Mouse (Mus musculus) left cerebral cortex, adult 2 months (tissue): Measurements from ENCODE around the gene Efnb2. TPM values are rescaled to one million over a fixed set of nuclear protein-coding genes. Genes with fewer than 3 reads are reported as not detected.

Source experiments
- DNase-seq, 2 experiments: peaks; one replicate each; pipeline ENCODE4 v3.0.0; 2021 to 2022; ENCODE audit warnings: low spot score in 2 of 2, mixed read lengths in 1 of 2; ENCODE audit errors: extremely low spot score in 1 of 2
- H3K27ac ChIP-seq: fragments of 200-600 bp; 2 replicates; pipeline ENCODE4 v1.8.1; 2022
- H3K4me3 ChIP-seq: fragments of 200-600 bp; 2 replicates; pipeline ENCODE4 v1.8.1; 2022
- CTCF ChIP-seq: fragments of 200-600 bp; IDR thresholded peaks from 2 replicates; pipeline ENCODE4 v1.8.1; 2022; ENCODE audit warnings: antibody characterized with exemption, mild to moderate bottlenecking, moderate library complexity
- intact Hi-C: fragments of 180-260 bp; cut with DNase I; formaldehyde crosslinking; loops from one replicate; pipeline ENCODE4 v1.15.1; 2025
- total RNA-seq, 2 experiments: library from RNA; stranded (reverse); gene quantifications; 2 replicates each; pipeline ENCODE4 v1.2.3; 2021

Gene Efnb2
- total RNA-seq, 2 experiments from 2014 or later = 61.3 to 62.8 TPM

DNA sequence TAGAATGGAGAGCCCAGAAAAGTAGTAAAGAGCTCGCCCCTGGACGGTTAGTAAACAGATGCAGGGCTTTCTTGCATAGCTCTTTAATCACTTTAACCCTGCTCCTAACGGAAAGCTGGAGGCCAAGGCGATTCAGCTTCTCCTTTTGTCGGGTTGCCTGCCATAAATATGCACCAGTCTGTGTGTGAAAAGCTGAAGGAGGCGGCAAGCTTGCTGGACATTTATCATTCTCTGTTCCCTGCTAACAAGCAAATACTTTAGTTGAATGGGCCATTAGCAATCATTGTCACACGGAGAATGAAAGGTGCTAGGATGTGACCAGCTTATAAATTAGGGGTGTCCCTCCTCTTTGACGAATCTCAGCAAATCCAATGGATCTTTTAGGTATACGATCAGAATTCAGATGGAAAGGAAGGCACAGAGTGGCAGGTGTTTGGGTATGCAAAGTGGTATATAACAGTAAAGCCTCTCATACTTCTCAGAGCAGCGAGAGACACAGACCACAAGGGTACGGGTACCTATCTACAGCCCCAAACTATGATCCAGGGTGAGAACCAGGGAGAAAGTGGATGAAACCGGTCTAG lies 7.0 kb downstream of the Efnb2 start:
- no peak for DNase-seq
- no peak for TF ChIP-seq CTCF
- Histone ChIP-seq H3K4me3 (peak overlapping the region; percentile 27; the same call in 1 of the 2 replicates), H3K27ac (peak overlapping the region; percentile 45)
- intact Hi-C loops = loop anchor here (1.0 to 10.0 kb wide), 3 partner anchors 31 to 609 kb away; no protein-coding TSS in a partner anchor

DNA sequence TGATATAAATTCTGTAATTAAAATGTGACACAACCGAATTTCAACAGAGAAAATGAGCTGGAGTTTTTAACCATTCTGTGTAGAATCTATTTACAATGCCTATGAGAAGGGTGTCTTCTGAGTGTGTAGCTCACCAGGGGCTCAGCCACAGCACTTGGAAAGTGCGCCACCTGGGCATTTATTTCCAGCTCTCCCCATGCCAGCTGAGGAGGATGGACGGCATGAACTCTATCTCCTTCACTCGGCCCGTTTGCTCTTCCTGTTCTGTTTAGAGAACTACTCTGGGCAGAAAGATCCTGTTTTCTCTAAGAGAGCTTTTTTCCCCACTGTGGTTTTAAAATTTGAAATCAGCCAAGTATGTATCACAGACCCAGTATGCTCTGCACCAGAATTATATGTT lies 7.7 kb downstream of the Efnb2 start:
- intact Hi-C loops = loop anchor here (10.0 kb wide), 1 partner anchor 609 kb away; no protein-coding TSS in a partner anchor
- Histone ChIP-seq H3K4me3 (peak overlapping the region; percentile 27; the same call in 1 of the 2 replicates), H3K27ac (peak overlapping the region; percentile 45)
- TF ChIP-seq CTCF = peak; percentile 13; the same call in 1 of the 2 replicates
- no peak for DNase-seq

DNA sequence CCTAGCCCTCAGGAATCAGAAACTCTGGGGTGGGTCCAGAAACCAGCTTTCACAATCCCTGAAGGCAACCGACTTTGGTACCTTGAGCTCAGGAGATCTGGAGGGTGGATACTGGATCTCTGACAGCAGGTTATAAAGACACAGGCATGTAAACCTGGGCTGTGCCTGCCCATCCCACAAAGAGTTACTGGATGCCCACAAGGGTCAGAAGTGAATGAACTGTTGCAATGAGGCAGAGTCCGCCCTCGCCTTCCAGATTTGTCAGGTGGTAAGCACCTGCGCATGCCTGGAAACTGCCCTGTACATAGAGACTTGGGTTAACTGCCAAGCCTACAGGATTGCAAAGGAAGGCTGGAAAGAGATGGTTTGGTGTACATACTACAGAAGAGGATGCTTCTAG lies 8.7 kb downstream of the Efnb2 start:
- Histone ChIP-seq H3K4me3 (no peak overlapping the region), H3K27ac (no peak overlapping the region)
- TF ChIP-seq CTCF = no peak
- DNase-seq = no peak
- intact Hi-C loops = loop anchor here (10.0 kb wide), 1 partner anchor 608 kb away; no protein-coding TSS in a partner anchor

DNA sequence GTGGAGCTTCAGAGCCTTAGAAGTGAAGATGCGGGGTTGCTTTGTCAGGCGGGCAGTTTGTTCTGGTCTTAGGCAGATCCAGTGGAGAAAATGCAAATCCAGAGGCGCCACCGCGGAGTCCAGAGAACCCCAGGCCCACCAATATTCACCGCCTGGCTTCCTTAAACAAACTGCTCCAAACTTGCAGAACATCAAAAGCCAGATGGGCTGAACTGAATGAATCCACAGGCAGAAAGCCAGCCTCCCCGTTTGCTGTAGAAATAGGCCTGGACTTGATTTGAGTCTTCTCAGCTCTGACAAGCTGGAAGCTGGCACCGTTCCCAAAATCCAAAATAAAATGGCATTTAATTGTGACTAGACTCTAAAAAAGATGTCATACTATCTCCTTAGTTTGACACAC lies 11.1 kb downstream of the Efnb2 start:
- intact Hi-C loops = loop anchor here (5.0 to 10.0 kb wide), 2 partner anchors 543 to 605 kb away; no protein-coding TSS in a partner anchor
- TF ChIP-seq CTCF = no peak

DNA sequence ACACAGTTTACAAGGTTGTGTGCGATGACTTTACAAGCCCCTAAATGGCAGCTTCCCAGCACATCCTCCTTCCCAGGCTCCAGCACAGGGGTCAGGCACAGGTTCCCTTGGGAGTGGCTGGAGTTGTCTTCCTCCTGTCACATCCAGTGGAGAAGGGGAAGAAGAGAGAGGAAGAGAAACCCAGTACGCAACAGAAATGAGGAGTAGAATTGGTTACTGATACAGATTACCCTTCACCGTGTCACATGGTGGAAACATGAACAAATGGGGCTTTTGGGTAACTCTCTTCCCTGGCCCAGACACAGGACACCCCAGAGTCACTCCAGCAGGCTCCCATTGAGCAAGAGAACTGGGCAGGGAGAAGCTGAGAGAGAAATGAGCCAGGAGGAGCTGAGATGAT lies 11.5 kb downstream of the Efnb2 start:
- intact Hi-C loops = loop anchor here (5.0 kb wide), 1 partner anchor 542 kb away; no protein-coding TSS in a partner anchor
- TF ChIP-seq CTCF = no peak
- H3K4me3 ChIP-seq = no peak overlapping the region
- H3K27ac ChIP-seq = peak overlapping the region; percentile 45; the same call in 1 of the 2 replicates
- no peak for DNase-seq

More for the DNA sequence above, 11.1 kb downstream of the Efnb2 start:
- DNase-seq = peak; percentile 57 to 59
- Histone ChIP-seq H3K4me3 (no peak overlapping the region), H3K27ac (no peak overlapping the region; the same call in 1 of the 2 replicates)

DNA sequence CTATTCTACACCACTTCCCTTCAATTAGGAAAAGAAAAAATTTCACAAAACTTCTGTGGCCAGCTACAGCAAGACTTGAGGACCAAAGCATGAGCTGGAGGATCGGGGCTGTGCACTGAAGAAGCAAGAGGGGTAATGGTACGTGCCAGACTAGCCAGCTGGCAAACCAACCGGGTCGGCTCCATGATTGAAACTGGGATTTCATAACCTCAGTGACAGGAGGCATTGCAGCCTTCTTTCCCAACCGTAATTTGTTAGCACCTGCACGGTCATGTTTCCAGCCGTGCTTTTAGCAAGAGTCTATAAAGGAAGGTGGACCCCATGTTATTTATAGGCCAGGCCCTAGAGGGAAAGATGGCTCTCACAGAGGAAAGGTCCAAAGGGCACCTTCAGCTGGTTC lies 12.4 kb downstream of the Efnb2 start:
- TF ChIP-seq CTCF = no peak
- intact Hi-C loops = loop anchor here (5.0 kb wide), 1 partner anchor 541 kb away; no protein-coding TSS in a partner anchor
- DNase-seq = no peak
- no peak overlapping the region for H3K4me3 ChIP-seq
- H3K27ac ChIP-seq = no peak overlapping the region; the same call in 1 of the 2 replicates

DNA sequence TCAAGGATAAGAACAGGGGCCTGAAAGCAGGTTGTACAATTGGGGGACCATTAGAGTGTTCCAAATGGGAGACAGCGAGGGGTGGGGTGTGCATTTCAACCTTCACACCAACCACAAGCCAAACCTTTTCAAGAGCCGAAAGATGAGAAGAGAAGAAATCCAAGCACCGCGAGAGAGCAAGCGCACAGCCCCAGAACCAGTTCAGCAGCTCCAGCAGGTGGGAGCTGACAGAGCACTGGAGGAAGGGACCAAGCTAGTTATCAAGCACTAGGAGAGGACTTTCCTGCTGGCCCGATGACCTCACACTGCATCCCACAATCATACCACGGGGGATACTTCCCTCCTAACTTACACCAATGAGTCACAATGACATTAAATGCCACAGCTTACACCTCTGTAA lies 13.2 kb downstream of the Efnb2 start:
- no peak for DNase-seq
- no peak for TF ChIP-seq CTCF
- Histone ChIP-seq H3K27ac (no peak overlapping the region), H3K4me3 (no peak overlapping the region)
- intact Hi-C loops = loop anchor here (5.0 kb wide), 1 partner anchor 541 kb away; no protein-coding TSS in a partner anchor

DNA sequence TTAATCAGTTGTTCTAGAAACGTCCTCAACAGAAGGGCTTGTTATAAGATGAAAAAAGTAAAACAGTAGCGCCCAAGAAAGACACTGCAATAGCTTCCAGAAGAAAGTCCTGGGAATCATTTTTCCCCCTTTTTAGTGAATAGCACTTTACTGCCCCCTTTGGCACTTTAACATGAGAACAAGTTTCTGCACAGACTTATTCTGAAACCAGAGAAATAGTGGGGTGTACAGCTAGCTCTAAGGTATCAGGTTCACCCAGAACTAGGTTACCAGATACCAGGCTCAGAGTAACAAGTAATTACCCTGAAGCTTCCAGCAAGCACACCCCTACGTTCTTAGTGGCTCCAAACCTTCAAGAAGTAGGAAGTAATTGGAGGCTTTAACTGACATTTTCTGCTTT lies 13.7 kb downstream of the Efnb2 start:
- no peak for DNase-seq
- H3K27ac ChIP-seq = no peak overlapping the region
- no peak overlapping the region for H3K4me3 ChIP-seq
- intact Hi-C loops = loop anchor here (5.0 kb wide), 1 partner anchor 540 kb away; no protein-coding TSS in a partner anchor
- TF ChIP-seq CTCF = peak; percentile 52

DNA sequence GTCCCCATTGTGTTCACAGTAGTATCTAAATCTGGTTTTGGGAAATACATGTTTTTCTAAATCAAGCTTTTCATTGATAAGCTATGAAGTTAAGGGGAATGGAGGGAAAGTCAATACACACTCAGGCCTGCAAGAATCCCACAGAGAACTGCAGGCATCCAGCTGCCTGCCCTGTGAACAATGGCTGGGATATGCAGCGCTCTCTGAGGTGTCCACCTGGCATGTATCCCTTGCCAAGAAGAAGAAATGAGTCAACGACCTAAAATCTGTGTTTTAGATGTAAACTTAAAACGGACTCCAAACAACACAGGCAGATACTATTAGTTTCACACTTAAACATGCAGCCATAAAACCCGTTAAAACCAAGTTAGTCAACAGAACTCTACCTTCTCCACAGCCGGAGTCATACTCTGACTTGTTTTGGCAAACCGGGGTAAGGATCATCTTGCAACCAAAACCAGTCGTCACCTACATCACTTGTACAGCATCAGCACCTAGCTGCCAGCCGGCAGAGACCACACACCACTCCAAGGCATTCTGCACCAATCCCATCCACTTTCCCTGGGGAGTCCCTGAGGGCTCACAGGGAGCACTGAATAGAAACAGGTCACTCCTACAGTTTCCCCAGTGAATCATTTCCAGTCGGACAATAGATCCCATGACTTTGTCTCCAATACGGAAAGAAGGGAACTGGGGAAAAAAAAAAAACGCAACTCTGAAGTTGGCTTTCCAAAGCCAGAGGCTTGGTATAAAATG lies 16.7 kb downstream of the Efnb2 start:
- intact Hi-C loops = no loop called here
- Histone ChIP-seq H3K27ac (no peak overlapping the region), H3K4me3 (no peak overlapping the region)
- no peak for TF ChIP-seq CTCF
- DNase-seq = no peak

DNA sequence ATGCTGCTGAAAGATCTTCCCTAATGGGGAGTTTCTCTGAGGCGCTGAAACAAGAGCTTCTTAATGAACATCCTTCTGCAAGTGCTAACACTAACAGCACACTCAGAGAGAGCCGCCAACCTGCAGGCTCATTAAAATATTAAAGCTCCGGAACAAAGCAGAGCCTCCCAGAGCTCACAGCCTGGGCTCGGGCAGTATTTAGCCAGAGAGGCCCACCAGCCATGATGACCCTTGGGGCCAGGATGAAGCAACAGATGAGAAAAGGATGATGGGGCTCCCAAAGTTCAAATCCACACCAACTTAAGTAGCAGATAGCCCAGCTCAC lies 20.8 kb downstream of the Efnb2 start:
- intact Hi-C loops = no loop called here
- TF ChIP-seq CTCF = no peak
- DNase-seq = no peak
- no peak overlapping the region for H3K27ac ChIP-seq
- no peak overlapping the region for H3K4me3 ChIP-seq

DNA sequence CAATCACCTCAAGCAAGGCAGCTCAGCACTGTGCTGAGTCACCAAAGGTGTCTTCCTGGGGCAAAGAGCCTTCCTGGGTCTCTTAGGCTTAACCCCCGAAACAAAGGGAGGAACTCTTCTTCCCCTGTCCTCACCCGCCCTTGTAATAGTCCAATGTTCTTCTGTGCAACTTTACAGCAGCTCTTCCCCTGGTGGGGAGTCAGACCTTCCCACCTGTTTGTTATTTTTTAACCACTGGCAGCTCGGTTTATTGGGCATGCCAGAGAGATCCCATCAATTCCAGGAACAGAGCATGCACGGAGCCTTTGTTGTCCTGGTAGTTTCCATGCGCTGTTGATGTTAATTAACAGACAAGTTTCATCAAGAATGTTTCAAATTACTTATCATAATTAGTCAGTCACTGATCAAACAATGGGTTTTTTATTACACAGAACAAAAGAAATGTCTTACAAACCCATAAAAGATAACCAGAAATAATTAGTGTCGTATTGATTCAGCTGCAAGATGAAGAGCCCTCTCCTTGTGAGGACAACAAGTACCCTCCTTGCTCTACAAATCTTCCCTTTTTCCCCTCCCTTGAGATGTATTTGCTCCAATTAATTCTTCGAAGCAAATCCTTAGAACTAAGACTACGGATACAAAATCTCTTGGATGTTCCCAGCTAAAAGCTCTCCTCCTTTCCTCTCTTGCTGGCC lies 21.3 kb downstream of the Efnb2 start:
- no peak for DNase-seq
- no peak overlapping the region for H3K4me3 ChIP-seq
- TF ChIP-seq CTCF = no peak
- no peak overlapping the region for H3K27ac ChIP-seq
- intact Hi-C loops = no loop called here

DNA sequence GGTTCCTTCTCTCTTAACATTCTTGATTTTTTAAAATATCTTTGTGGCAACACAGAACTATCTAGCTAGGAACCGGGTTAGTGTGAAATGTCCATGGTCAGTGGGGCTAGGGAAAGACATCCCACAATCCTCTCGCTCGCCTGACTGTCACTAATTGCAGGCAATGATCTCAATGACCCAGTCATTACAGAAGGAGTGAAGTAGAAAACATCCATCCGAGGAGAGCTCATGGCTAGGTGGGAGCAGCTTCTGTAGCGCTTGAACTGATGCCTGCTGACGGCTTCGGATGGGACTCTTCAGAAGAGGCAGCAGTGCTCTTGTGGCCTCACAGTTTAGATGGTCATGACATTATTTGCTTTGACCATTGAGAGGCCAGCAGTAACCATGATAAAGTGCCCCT lies 29.6 kb downstream of the Efnb2 start:
- no peak for TF ChIP-seq CTCF
- Histone ChIP-seq H3K27ac (peak overlapping the region; percentile 58; the same call in 1 of the 2 replicates), H3K4me3 (no peak overlapping the region)
- intact Hi-C loops = no loop called here
- DNase-seq = no peak
